Mouse (Mus musculus): ENCODE results near the gene Pgam5. TPM values are rescaled to one million over a fixed set of nuclear protein-coding genes. Genes with fewer than 3 reads are reported as not detected.

Pgam5 gene
- polyA plus RNA-seq, 1 experiment from 2014 or later = 25.5 TPM

- Histone ChIP-seq H3K36me3 (ENCODE audit: control insufficient read depth, insufficient read depth) (peaks cover 14% of the 10 kb centered on the region; the same call in 1 of the 2 replicates), H3K27ac (ENCODE audit: low read depth, low read length) (no peak overlapping the region), H3K27me3 (replicated peaks; ENCODE audit: control insufficient read depth, insufficient read depth, low read length) (no peaks in the 10 kb centered on the region), H3K4me2 (replicated peaks; ENCODE audit: low read depth) (peak overlapping the region; percentile 100), H3K4me1 (replicated peaks; ENCODE audit: control insufficient read depth, insufficient read depth, low read length) (no peaks in the 10 kb centered on the region), H3K9me3 (ENCODE audit: control insufficient read depth) (no peaks in the 10 kb centered on the region), H3K4me3 (ENCODE audit: low read depth, low read length) (no peak overlapping the region; the same call in 1 of the 2 replicates), H3K9ac (ENCODE audit: low read depth, low read length) (no peak overlapping the region)
- TF ChIP-seq CTCF (IDR thresholded peaks at IDR 0.05; ENCODE audit: low read depth) = no peak
- no peak for ATAC-seq
- WGBS = 68% methylated on average over 2 of the region's 2 CpGs
These were observed 17.4 kb upstream of the Pgam5 start for GRCm38 (mm10) chr5:110287084-110287475.

- H3K36me3 ChIP-seq (ENCODE audit: control insufficient read depth, insufficient read depth) = peaks cover 14% of the 10 kb centered on the region; the same call in 1 of the 2 replicates
- peak overlapping the region; percentile 68 for H3K9ac ChIP-seq (ENCODE audit: low read depth, low read length)
- no peak overlapping the region; the same call in 1 of the 2 replicates for H3K27ac ChIP-seq (ENCODE audit: low read depth, low read length)
- 2% methylated on average over 31 of the region's 31 CpGs for WGBS
- H3K9me3 ChIP-seq (ENCODE audit: control insufficient read depth) = no peaks in the 10 kb centered on the region
- peak overlapping the region; percentile 100 for H3K4me2 ChIP-seq (replicated peaks; ENCODE audit: low read depth)
- H3K4me3 ChIP-seq (ENCODE audit: low read depth, low read length) = peak overlapping the region; percentile 64
- no peaks in the 10 kb centered on the region for H3K4me1 ChIP-seq (replicated peaks; ENCODE audit: control insufficient read depth, insufficient read depth, low read length)
- no peak for TF ChIP-seq CTCF (IDR thresholded peaks at IDR 0.05; ENCODE audit: low read depth)
- no peaks in the 10 kb centered on the region for H3K27me3 ChIP-seq (replicated peaks; ENCODE audit: control insufficient read depth, insufficient read depth, low read length)
- ATAC-seq = peak; percentile 77
These were observed 16.9 kb upstream of the Pgam5 start for GRCm38 (mm10) chr5:110286446-110287083.

- no peak for TF ChIP-seq CTCF (IDR thresholded peaks at IDR 0.05; ENCODE audit: low read depth)
- WGBS = under 1% methylated on average over 60 of the region's 64 CpGs
These were observed 16.2 kb upstream of the Pgam5 start, which contains the start of the genes Pxmp2 and Pole for GRCm38 (mm10) chr5:110285770-110286445. Gene Pxmp2, minus strand, starts transcription at chr5:110286186. Gene Pole, plus strand, starts transcription at chr5:110286306.

GRCm38 (mm10) chr5:110285156-110285555 is 15.4 kb upstream of the Pgam5 start:
- H3K27ac ChIP-seq (ENCODE audit: low read depth, low read length) = no peak overlapping the region
- H3K36me3 ChIP-seq (ENCODE audit: control insufficient read depth, insufficient read depth) = peaks cover 7% of the 10 kb centered on the region; the same call in 1 of the 2 replicates
- peak overlapping the region; percentile 64 for H3K4me3 ChIP-seq (ENCODE audit: low read depth, low read length)
- WGBS = under 1% methylated on average over 15 of the region's 15 CpGs
- H3K9ac ChIP-seq (ENCODE audit: low read depth, low read length) = no peak overlapping the region
- H3K27me3 ChIP-seq (replicated peaks; ENCODE audit: control insufficient read depth, insufficient read depth, low read length) = no peaks in the 10 kb centered on the region
- no peak for TF ChIP-seq CTCF (IDR thresholded peaks at IDR 0.05; ENCODE audit: low read depth)
- no peaks in the 10 kb centered on the region for H3K9me3 ChIP-seq (ENCODE audit: control insufficient read depth)
- peak overlapping the region; percentile 100 for H3K4me2 ChIP-seq (replicated peaks; ENCODE audit: low read depth)
- no peaks in the 10 kb centered on the region for H3K4me1 ChIP-seq (replicated peaks; ENCODE audit: control insufficient read depth, insufficient read depth, low read length)
- ATAC-seq = no peak

More at GRCm38 (mm10) chr5:110285770-110286445, 16.2 kb upstream of the Pgam5 start, which contains the start of the genes Pxmp2 and Pole:
- peak; percentile 97 for ATAC-seq
- Histone ChIP-seq H3K9ac (ENCODE audit: low read depth, low read length) (peak within 1 kb of the TSS; percentile 68), H3K4me1 (replicated peaks; ENCODE audit: control insufficient read depth, insufficient read depth, low read length) (no peaks in the 10 kb centered on the region), H3K4me3 (ENCODE audit: low read depth, low read length) (peak within 1 kb of the TSS; percentile 64), H3K4me2 (replicated peaks; ENCODE audit: low read depth) (peak within 1 kb of the TSS; percentile 100), H3K27me3 (replicated peaks; ENCODE audit: control insufficient read depth, insufficient read depth, low read length) (no peaks in the 10 kb centered on the region), H3K27ac (ENCODE audit: low read depth, low read length) (no peak within 1 kb of the TSS; the same call in 1 of the 2 replicates), H3K36me3 (ENCODE audit: control insufficient read depth, insufficient read depth) (peaks cover 7% of the 10 kb centered on the region; the same call in 1 of the 2 replicates), H3K9me3 (ENCODE audit: control insufficient read depth) (no peaks in the 10 kb centered on the region)

- no peak for ATAC-seq
- no peak overlapping the region for H3K9ac ChIP-seq (ENCODE audit: low read depth, low read length)
- H3K27me3 ChIP-seq (replicated peaks; ENCODE audit: control insufficient read depth, insufficient read depth, low read length) = no peaks in the 10 kb centered on the region
- no peaks in the 10 kb centered on the region for H3K4me1 ChIP-seq (replicated peaks; ENCODE audit: control insufficient read depth, insufficient read depth, low read length)
- 0 out of 2 replicates have a peak overlapping the region, but pooled peaks have one; percentile 64 for H3K4me3 ChIP-seq (ENCODE audit: low read depth, low read length)
- no peak overlapping the region for H3K27ac ChIP-seq (ENCODE audit: low read depth, low read length)
- WGBS = 13% methylated on average over 4 of the region's 4 CpGs
- H3K9me3 ChIP-seq (ENCODE audit: control insufficient read depth) = no peaks in the 10 kb centered on the region
- H3K4me2 ChIP-seq (replicated peaks; ENCODE audit: low read depth) = peak overlapping the region; percentile 100
- TF ChIP-seq CTCF (IDR thresholded peaks at IDR 0.05; ENCODE audit: low read depth) = peak; percentile 81
- peaks cover 4% of the 10 kb centered on the region; the same call in 1 of the 2 replicates for H3K36me3 ChIP-seq (ENCODE audit: control insufficient read depth, insufficient read depth)
These were observed 14.8 kb upstream of the Pgam5 start for GRCm38 (mm10) chr5:110284536-110284935.

- Histone ChIP-seq H3K36me3 (ENCODE audit: control insufficient read depth, insufficient read depth) (no peaks in the 10 kb centered on the region), H3K4me2 (replicated peaks; ENCODE audit: low read depth) (no peak overlapping the region), H3K27me3 (replicated peaks; ENCODE audit: control insufficient read depth, insufficient read depth, low read length) (no peaks in the 10 kb centered on the region), H3K4me1 (replicated peaks; ENCODE audit: control insufficient read depth, insufficient read depth, low read length) (no peaks in the 10 kb centered on the region), H3K4me3 (ENCODE audit: low read depth, low read length) (no peak overlapping the region), H3K9ac (ENCODE audit: low read depth, low read length) (no peak overlapping the region), H3K27ac (ENCODE audit: low read depth, low read length) (no peak overlapping the region), H3K9me3 (ENCODE audit: control insufficient read depth) (no peaks in the 10 kb centered on the region)
- no peak for TF ChIP-seq CTCF (IDR thresholded peaks at IDR 0.05; ENCODE audit: low read depth)
- WGBS = 71% methylated on average over 2 of the region's 2 CpGs
- ATAC-seq = no peak
These were observed 12.3 kb upstream of the Pgam5 start for GRCm38 (mm10) chr5:110281984-110282383.

All from intestine, postnatal 0 days (tissue).